Comparison of ENCODE assay signal across 16 mouse cellular contexts in genomic region chr8:61295441-61295840, GRCm38 (mm10).
DNase-seq lines count a peak whose midpoint lies in the region; ATAC-seq and TF ChIP-seq lines count a peak whose summit lies in the region.
"Had no signal": no experiment of that assay in that cellular context is flagged by ENCODE, and none has a peak within 500 bp of the region (broad histone marks: within the 10 kb centered on the region; RNA-seq: fewer than 3 reads in every experiment).

No protein-coding gene starts in this region.

- TF ChIP-seq CTCF in brain, embryonic 14.5 days (IDR thresholded peaks at IDR 0.05; ENCODE audit: borderline replicate concordance, extremely low read depth, insufficient read depth, insufficient read length) = no peak
- TF ChIP-seq CTCF in midbrain, postnatal 0 days (IDR thresholded peaks at IDR 0.05) = no peak

- no peak overlapping the region for H3K9ac ChIP-seq in embryonic facial prominence, embryonic 14.5 days (ENCODE audit: low read depth, low read length)
- H3K9ac ChIP-seq in hindbrain, embryonic 13.5 days = 0 out of 2 replicates have a peak overlapping the region, but pooled peaks have one; percentile 43
- H3K9ac ChIP-seq in midbrain, postnatal 0 days (replicated peaks; ENCODE audit: low read length, poor library complexity, severe bottlenecking) = no peak overlapping the region
- H3K9ac ChIP-seq: embryonic facial prominence, embryonic 13.5 days; heart, embryonic 12.5 days had no signal

- ATAC-seq in embryonic facial prominence, embryonic 14.5 days (ENCODE audit: low read depth) = peak; percentile 71; the same call in 1 of the 2 replicates
- ATAC-seq in hindbrain, embryonic 13.5 days (ENCODE audit: low FRiP score) = peak; percentile 89
- peak; percentile 78 for ATAC-seq in midbrain, postnatal 0 days (ENCODE audit: low FRiP score)

- H3K36me3 ChIP-seq in embryonic facial prominence, embryonic 14.5 days (ENCODE audit: control insufficient read depth, insufficient read depth, low read length) = no peaks in the 10 kb centered on the region
- H3K36me3 ChIP-seq in hindbrain, embryonic 13.5 days = no peaks in the 10 kb centered on the region
- H3K36me3 ChIP-seq in midbrain, postnatal 0 days (ENCODE audit: insufficient read depth, low read length) = no peaks in the 10 kb centered on the region
- H3K36me3 ChIP-seq: embryonic facial prominence, embryonic 13.5 days; heart, embryonic 12.5 days had no signal

- no peaks in the 10 kb centered on the region for H3K4me1 ChIP-seq in embryonic facial prominence, embryonic 14.5 days (ENCODE audit: control insufficient read depth, insufficient read depth, low read length)
- peaks cover 22% of the 10 kb centered on the region for H3K4me1 ChIP-seq in hindbrain, embryonic 13.5 days (replicated peaks)
- no peaks in the 10 kb centered on the region for H3K4me1 ChIP-seq in midbrain, postnatal 0 days (ENCODE audit: insufficient read depth, low read length)
- H3K4me1 ChIP-seq: heart, embryonic 12.5 days had no signal

- no peaks in the 10 kb centered on the region for H3K27me3 ChIP-seq in embryonic facial prominence, embryonic 14.5 days (replicated peaks; ENCODE audit: control insufficient read depth, insufficient read depth, low read length)
- H3K27me3 ChIP-seq in hindbrain, embryonic 13.5 days = no peaks in the 10 kb centered on the region
- no peaks in the 10 kb centered on the region for H3K27me3 ChIP-seq in midbrain, postnatal 0 days (ENCODE audit: insufficient read depth, low read length)
- H3K27me3 ChIP-seq: embryonic facial prominence, embryonic 13.5 days; heart, embryonic 12.5 days; megakaryocyte, embryonic 14.5 days had no signal

- 37% methylated on average over 12 of the region's 12 CpGs for WGBS in embryonic facial prominence, embryonic 14.5 days
- WGBS in hindbrain, embryonic 13.5 days = 20% methylated on average over 12 of the region's 12 CpGs
- 10% methylated on average over 12 of the region's 12 CpGs for WGBS in midbrain, postnatal 0 days

- H3K4me2 ChIP-seq in embryonic facial prominence, embryonic 14.5 days (ENCODE audit: low read depth, low read length) = no peak overlapping the region
- peak overlapping the region; percentile 36 for H3K4me2 ChIP-seq in hindbrain, embryonic 13.5 days
- peak overlapping the region; percentile 28; the same call in 1 of the 2 replicates for H3K4me2 ChIP-seq in midbrain, postnatal 0 days (ENCODE audit: low read depth, low read length, poor library complexity, severe bottlenecking)
- H3K4me2 ChIP-seq: embryonic facial prominence, embryonic 13.5 days; heart, embryonic 12.5 days had no signal

- H3K4me3 ChIP-seq in embryonic facial prominence, embryonic 14.5 days (ENCODE audit: low read depth, low read length) = no peak overlapping the region
- H3K4me3 ChIP-seq in hindbrain, embryonic 13.5 days = no peak overlapping the region; the same call in 1 of the 2 replicates
- no peak overlapping the region for H3K4me3 ChIP-seq in midbrain, postnatal 0 days (ENCODE audit: low read depth, low read length)
- H3K4me3 ChIP-seq: embryonic facial prominence, embryonic 13.5 days; heart, embryonic 12.5 days; megakaryocyte, embryonic 14.5 days had no signal

- no peak overlapping the region for H3K27ac ChIP-seq in embryonic facial prominence, embryonic 14.5 days (replicated peaks; ENCODE audit: low read depth, low read length)
- peak overlapping the region; percentile 58 for H3K27ac ChIP-seq in hindbrain, embryonic 13.5 days
- H3K27ac ChIP-seq in midbrain, postnatal 0 days (ENCODE audit: low read depth, low read length) = no peak overlapping the region
- H3K27ac ChIP-seq: embryonic facial prominence, embryonic 13.5 days had no signal

- no peaks in the 10 kb centered on the region for H3K9me3 ChIP-seq in embryonic facial prominence, embryonic 14.5 days (ENCODE audit: control insufficient read depth, low read length)
- no peaks in the 10 kb centered on the region for H3K9me3 ChIP-seq in hindbrain, embryonic 13.5 days
- no peaks in the 10 kb centered on the region for H3K9me3 ChIP-seq in midbrain, postnatal 0 days (ENCODE audit: low read length)
- H3K9me3 ChIP-seq: embryonic facial prominence, embryonic 13.5 days; heart, embryonic 12.5 days had no signal

- no peak for TF ChIP-seq POLR2A in brain, embryonic 14.5 days (IDR thresholded peaks at IDR 0.05; ENCODE audit: borderline replicate concordance, extremely low read depth, insufficient read depth, insufficient read length, poor library complexity, severe bottlenecking)

- DNase-seq in brain, embryonic 14.5 days (ENCODE audit: low read depth) = peak; percentile 82
- DNase-seq in embryonic facial prominence, embryonic 14.5 days (ENCODE audit: low spot score) = no peak
- DNase-seq in midbrain, postnatal 0 days (ENCODE audit: low spot score) = peak; percentile 58
- no peak for DNase-seq in spleen, postnatal 10 days (ENCODE audit: low spot score in 2 of 2)
- DNase-seq in thymus, postnatal 0 days (ENCODE audit: low spot score) = no peak
- no peak for DNase-seq in urinary bladder, adult 18-20 months (ENCODE audit: low spot score in 2 of 2)
- DNase-seq in gastrocnemius, postnatal 10 days = no peak
- DNase-seq: adrenal gland, postnatal 36 days; cerebellum, adult 11-12 months; kidney, postnatal 36 days; lung, adult 2 months; thymus, adult 2 months had no signal

Comparison
In these comparisons a context has a peak if more than half of its experiments do, and no peak if none do; other contexts are left out.
1. DNase-seq: peak in brain, embryonic 14.5 days (single experiment) and midbrain, postnatal 0 days (single experiment); none in embryonic facial prominence, embryonic 14.5 days (single experiment), spleen, postnatal 10 days (0 of 2), thymus, postnatal 0 days (single experiment), urinary bladder, adult 18-20 months (0 of 2) and gastrocnemius, postnatal 10 days (single experiment).
2. Peak in every context shown above with its lines, with median percentiles within 50 percentile points of each other: ATAC-seq.